Mouse (Mus musculus) common myeloid progenitor, adult 5-6 weeks (primary cell): Measurements from ENCODE around the gene Klf7. TPM values are rescaled to one million over a fixed set of nuclear protein-coding genes. Genes with fewer than 3 reads are reported as not detected.
A peak's percentile ranks its signal among the peaks of the same experiment; 100 is the strongest.

Source experiments
- ATAC-seq: replicated peaks from 2 replicates; pipeline ENCODE4 v1.8.0; 2016; ENCODE audit warnings: low read depth, mild to moderate bottlenecking, moderate TSS enrichment, inconsistent platforms; ENCODE audit not compliant: poor library complexity, severe bottlenecking
- total RNA-seq: library from RNA; stranded (forward); fragments of 200-1000, 187-1606 nt; gene quantifications from 2 replicates; pipeline ENCODE4 v1.2.3, GENCODE M21; 2017

Gene Klf7
- total RNA-seq, 1 experiment from 2014 or later: 6.4 TPM

DNA sequence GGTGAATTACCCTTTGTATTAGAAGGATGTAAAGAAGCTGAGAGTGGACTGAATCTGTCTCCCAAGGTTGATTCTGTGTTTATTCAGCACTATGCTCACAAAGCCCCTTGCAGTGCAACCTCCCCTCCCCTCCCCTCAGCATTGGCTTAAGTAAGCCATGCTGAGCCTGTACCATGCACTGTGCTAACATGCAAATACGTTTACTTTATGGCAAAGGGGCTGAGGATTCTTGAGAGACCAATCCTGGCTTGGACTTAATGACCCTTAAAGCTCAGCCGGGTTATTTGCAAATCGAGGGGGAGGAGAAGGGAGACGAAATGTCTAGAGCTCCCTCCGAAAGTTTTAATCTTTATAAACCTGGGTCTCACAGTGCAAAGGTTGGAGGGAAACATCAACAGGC, 16.0 kb downstream of the Klf7 start:
- no peak for ATAC-seq

DNA sequence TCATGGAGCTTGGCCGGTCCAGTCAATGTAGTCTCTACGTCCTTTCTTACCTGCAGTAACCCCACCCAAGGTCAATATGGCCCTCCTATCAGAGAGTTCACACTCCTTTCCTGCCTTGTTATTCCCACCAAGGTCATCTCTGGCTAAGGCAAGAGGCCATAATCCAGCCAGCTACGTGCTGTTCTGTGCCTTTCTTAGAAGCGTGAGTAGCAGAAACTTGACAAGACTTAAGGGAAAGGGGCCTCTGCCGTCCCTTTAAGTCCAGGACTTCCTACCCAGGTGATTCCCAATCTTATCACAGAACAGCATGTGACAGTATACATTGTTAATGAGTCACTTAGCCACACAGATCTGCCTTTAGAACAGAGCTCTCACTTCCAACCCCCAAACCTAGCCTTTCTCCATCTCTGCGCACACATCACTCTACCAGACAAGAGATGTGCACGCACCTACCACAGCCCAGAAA, 16.9 kb downstream of the Klf7 start:
- ATAC-seq: no peak

DNA sequence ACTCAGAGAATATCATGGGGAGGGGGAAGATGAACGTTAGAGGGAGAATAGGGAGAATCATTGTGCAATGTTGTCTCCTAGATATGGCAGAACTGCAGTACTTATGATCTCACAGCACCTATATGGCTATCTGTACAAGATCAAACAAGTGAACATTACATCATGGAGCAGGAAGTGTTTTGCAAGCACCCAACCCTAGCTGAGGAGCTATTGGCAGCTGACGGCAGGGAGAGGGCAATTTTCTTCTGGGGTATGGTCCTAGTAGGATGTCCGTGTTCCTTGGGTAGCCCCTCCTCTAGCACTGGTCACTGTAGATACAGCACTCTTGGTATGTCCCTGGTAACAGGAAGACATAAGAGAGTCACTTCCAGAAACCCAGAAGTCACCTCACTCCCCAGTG, 17.4 kb downstream of the Klf7 start:
- peak; percentile 75 for ATAC-seq

DNA sequence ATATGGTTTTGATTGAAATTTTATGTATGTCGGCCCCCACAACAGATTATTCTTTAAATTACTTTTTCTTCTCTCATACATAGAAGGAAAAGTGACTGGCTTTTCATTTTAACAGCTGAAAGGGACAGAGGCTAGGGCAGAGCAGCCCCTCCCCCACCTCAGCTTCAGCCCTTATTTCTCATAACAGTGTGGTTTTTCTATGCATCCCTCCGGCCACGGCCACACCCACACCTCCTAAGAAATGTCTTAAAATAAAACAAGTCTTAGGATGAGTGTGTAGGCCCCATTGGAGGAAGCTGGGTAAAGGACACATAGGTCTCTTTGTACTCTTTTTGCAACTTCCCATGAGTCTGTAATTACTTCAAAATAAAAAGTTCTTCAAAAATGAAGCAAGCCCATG, 20.8 kb downstream of the Klf7 start:
- ATAC-seq: peak; percentile 33; the same call in 1 of the 2 replicates

DNA sequence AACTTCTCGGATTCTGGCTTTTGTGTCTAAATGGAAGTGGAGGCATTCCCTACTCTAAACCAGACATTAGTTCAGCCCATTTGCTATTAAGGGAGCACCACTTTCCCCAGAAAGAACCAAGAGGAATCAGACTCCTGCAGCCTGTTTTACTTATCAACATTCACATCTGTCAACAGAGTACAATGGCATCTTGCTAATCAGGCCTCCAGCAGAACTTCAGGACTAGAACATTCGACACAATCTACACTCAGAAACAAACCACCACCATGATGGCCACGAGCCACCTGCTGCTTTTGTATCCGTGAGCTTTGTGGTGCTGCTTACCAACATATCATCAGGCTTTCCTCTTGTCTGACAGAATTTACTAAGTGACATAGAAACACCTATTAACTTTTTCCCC, 23.3 kb downstream of the Klf7 start:
- ATAC-seq: peak; percentile 59; the same call in 1 of the 2 replicates

DNA sequence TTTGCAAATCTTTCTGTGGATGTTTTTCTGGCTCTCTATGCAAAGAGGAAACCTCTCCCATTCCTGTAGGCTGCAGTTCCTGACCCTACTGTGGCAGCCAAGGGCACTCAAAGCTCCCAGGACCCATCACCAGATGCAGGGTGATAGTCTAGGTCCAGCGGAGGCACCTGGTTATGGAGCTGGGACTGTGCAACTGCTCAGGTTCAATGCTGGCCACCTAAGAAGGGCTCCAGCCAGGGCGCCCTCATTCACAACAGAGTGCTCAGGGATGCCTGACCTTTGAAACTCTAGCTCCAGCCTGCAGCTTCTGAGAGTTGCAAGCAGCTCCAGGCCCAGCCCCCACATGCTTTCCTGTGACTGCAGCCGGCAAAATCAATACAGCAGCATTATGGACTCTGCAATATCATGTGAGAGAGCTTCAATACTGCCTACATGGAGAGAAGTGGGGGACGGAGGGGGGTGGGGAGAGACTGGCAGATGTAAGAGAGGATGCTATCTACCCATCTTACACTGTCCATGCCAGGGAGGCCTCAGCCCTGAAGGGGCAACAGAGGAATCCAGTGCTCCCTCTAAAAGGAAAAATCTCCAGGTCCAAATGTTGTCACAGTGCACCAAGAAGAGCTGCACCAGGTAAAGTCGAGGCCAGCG, 24.3 kb downstream of the Klf7 start:
- ATAC-seq: no peak

DNA sequence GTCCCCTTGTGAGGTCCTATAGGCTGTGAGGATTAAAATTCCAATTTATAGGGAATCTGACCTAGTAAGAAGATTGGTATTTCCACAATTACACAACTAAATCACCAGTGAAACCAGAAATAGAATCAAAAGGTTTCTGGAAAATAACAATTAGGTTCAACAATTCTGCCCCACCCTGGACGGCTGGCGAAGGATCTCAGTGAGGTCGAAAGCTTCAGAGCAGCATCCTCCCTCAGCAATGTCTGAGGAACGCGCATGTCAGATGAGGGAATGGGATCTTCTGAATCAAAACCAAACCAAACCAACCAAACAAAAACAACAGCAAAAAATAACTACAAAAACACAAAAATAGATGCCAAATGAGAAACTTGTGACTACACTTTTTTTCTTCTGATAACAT, 29.1 kb downstream of the Klf7 start:
- no peak for ATAC-seq

DNA sequence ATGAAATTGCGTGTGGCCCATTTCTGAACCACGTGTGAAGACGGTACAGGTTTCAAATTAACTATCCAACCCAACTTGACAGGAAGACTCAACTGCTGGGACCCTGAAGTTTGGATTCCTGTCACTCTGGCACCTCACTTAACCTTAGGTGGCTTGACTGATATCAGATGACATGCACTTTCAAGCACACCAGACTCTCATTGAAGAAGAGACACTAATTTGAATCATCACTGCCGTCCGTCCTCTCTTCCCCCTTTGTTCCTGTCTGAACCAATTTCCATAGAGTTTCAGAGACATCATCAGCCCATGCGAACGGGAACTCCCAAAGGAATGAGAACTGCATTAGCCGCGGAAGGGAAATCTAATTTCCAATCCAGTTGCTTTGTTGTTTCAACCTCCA, 30.5 kb downstream of the Klf7 start:
- ATAC-seq: no peak

DNA sequence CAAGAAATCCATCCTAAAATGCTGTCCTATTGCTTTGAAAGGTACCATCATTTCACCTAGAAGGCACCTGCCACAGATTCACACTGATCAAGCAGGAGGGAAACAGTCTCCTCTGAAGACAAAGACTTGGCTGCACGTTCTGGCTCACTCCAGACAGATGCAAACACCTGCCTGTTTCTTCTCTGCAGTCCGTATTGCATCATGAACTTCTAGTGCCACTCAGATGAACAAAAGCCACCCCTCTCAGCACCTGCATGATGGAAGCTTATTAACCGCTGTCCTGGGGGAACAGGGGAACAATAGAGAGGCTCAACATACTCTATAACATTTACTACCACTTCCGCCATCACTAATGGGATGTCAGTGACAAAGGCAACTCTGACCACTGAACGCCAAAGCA, 31.5 kb downstream of the Klf7 start:
- no peak for ATAC-seq

DNA sequence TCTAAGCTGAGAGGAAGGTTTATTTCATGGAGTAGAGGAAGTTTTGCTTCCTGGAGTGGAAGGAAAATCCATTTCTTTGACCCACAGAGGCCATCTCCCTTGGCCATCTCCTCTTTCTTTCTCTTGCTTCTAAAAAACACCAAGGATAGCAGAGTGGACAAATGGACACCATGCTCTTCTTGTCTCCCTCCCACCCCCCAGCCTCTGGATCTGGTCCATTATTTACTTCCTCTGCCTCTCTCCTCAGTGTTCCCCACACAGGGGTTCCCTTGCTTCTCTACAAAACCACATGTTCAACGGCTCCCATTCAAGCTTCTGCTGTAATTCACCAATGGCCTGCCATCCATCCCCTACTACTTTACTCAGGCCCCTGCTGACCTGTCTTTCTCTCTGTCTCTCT, 32.4 kb downstream of the Klf7 start:
- ATAC-seq: peak; percentile 43; the same call in 1 of the 2 replicates

DNA sequence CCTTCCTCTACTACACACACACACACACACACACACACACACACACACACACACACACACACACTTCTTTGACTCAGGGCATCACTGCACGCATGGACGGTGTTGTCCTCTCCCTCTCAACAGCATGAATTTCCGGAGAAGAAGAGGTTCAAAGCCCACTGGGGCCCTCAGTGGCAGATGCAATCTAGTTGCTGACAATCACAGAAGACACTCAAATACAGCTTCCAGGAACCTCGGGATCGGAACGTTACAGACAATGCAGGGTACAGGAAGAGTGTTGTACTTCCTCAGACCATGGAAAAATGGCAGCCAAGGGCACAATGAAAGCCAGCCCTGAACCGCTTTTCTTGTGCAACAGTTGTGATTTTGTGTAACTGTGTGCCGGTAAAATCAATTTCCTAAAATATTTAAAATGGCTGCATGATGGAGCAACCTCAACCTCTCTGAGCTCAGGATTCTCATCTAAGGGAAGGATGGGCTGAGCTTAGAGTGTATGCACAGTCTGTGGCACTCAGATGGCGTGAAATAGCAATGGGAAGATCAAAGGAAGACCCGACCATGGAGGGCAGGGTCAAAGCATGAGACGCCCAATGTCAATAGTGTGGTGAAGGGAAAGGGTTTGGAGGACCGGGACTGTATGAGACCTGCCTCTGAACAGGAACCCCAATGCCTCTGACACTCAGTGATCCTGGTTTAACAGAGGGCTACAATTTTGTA, 33.3 kb downstream of the Klf7 start:
- ATAC-seq: no peak

DNA sequence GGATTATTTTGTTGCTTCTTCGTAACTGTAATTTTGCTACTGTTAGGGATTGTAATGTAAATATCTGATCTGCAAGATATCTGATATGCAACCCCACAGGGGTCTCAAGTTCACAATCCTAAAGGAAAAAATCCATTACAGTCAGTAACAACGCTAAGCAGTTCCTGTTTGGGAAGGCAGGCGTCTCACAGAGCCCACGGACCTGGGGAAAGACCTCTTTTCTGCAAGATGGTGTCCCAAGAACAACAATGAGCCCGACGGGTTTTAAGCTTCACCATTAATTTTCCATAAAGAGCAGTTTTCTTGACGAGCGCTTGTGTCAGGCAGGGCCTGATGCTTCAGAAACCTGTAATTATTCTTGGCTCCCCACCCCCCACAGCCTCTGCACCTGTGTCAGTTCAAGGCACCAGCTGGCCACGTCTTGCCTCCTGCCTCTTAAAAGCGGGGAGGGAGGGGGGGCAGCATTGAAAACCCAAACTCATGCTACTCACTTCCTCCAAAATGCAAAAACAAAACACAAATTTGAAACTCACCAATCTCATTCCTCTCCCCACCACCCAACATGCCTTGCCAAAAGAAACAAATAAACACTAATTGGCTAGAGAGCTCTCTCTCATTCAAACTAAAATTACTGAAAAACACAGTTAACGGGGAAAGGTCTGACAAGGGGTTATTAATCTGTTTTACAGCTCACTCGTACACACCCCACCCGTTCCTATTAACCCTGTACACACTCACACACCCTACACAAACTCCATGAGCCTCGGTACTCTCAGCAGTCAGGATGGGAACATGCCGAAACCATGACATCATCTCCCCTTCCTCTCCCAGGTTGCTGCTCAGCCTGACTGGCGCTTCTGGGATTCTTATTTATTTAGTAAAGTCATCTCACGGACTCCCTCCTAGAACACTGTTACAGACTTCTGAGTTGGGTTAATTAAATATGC, 34.2 kb downstream of the Klf7 start:
- ATAC-seq: 0 out of 2 replicates have a peak, but pooled peaks have one; percentile 10

DNA sequence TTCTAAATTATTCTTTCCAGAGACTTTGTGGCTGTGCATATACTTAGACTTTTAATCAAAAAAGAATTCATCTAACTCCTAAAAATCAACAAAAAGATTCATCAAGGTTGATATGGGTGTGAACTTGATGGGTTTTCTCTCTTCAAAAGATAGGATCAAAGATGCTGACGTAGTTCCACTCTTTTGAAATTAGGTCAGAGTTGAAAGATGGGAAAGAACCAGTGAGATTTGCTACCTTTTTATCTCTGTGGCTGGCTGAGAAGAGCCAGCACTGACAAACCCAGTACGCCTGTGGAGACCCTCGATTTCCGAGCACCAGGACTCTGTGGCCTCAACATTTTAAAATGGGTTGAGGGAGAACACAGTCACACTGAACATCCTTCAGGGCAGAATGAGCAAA, 36.2 kb downstream of the Klf7 start:
- ATAC-seq: no peak

DNA sequence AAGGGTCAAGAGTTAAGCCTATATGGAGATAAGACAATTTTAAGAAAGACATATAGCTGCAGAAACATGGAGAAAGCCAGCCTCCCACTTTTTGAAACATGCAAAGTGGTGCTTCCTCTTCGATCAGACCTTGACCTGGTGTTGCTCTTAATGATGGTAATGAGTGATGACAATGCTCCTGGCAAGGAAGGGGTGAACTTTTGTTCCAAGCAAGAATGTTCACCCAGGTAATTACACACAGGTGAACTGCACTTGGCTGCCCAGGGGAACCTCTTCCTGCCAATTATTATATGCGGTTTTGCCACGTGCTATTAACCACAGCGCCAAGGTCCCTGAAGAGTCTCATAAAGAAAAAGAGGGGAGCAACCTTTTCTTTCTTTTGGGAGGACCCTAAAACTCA, 36.7 kb downstream of the Klf7 start:
- no peak for ATAC-seq

DNA sequence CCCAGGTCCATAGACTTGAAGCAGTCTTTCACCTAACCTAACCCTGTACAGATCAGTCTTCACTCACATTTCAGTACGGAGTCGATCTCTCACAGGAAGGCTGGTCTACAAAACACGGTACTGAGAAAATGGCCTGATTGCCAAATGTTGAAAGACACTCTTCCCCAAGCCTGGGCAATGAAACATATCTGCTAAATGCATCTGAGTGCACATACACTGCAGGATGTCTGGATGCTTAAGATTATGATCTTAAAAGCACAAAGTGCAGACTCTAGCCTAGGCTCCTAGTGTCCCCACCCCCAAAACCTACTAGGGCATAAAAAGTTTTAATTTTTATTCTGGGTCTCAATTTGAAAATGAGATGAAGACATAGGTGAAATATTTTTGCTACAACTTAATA, 37.4 kb downstream of the Klf7 start:
- peak; percentile 59 for ATAC-seq

DNA sequence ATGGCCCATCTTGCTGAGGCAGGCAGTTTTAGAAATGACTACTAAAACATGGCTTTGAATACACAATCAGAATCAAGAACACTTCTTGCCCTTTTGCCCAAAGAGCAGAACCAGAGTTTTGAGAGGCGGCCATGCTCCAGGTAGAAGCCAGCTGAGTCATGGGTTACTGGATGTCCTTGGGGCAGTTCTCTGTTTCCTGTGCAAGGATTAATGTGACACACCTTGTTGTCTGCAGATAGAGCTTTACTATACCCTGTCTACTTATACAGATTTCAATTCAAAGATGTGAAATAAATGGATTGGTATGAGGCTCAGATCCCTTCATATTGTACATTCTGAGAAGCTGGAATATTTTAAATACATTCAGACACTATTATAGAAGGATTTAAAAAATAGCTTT, 40.3 kb downstream of the Klf7 start:
- ATAC-seq: no peak

DNA sequence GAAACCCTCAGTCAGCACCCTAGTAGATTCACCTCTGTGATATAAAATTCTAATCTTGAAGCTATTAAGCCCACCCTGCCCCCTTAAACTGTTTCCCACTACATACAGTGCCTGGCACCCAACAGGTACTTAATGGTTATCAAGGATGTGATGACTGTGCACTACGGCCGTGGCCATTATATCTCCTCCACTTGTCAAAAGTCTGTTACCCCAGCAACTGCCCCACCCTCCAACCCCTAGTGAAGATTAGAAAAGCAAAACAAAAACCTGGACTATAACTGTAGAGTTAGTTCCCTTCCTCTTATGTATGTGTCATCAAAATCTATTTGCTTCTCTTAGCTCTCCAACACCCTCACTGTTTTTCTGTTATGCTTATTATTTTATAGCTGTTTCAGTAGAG, 40.9 kb downstream of the Klf7 start:
- peak; percentile 47 for ATAC-seq

DNA sequence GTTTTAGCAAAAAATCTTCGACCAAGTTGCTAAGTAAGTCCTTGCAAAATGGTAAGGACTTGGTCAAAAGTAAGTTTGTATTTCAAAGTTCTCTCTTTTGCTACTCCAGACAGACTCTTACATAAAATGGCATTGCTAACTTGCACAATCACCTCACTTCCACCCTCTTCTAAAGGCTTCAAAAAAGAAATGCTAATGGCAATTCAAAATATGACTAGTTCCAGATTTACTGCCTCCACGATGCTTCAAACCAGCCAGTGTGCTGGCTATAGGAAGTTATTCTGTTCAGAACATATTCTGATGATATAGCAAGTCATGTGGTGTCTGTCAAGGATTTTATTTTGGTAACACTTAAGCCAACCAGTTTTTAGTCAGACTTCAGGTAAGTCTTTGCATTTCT, 41.8 kb downstream of the Klf7 start:
- ATAC-seq: no peak

DNA sequence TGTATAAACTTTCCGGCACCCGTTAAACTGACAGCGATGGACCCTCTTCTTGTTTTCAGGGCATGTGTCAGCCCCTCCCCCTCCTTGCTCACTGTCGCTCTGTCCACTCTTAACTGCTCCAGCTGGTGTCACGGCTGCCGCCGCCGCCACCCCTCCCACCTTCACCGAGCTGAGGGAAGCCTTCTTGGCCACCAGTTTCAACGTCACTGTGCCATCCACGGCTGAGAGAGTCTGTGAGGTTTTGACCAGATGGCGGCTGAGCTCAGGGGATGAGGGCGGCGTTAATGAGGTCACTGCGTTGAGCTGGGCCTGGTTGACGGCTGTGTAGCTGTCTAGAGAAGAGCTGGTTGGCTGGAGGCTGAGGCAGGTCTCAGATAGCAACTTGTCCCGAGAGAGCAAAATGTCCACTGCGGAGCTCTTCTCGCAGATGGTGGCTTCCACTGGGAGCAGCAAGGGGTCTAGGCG, 43.3 kb downstream of the Klf7 start:
- ATAC-seq: peak; percentile 47; the same call in 1 of the 2 replicates

DNA sequence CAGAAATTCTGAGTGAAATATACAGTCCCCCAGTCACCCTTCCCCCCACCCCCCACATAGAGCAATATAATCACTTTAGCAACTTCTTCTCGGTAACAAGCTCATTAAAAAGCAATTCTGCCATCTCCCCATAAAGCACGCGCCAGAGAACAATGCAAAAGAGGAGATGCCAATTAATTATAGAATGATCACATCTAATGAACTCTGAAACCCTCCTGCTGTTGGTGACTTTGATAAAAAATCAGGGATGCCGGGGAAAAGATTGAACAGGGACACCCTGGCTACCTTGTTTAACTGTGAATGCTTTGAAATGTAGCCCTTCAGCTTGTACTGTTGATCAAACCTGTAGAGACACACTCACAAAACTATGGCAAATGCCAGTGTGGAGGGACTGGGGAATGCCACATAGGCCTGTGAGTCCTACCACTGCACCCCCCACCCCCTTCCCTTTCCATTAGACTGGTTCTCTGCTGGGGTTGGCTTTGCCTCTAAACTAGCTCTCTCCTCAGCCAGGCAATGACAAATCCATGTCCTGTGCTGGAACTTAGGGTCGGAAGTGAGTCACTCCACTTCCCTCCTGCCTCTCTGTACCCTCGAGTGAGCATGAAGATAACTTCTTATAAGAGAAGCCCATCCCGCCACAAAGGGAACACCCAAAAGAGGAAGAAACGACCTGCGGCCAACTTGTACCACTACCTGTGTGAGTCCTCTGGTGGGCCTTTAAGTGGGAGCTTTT, 43.9 kb downstream of the Klf7 start:
- peak; percentile 85 for ATAC-seq
